Mouse (Mus musculus): Measurements from ENCODE around the gene Prss29. TPM values are rescaled to one million over a fixed set of nuclear protein-coding genes. Genes with fewer than 3 reads are reported as not detected.

Gene Prss29
- total and polyA plus RNA-seq, 3 experiments, result not detected

DNA sequence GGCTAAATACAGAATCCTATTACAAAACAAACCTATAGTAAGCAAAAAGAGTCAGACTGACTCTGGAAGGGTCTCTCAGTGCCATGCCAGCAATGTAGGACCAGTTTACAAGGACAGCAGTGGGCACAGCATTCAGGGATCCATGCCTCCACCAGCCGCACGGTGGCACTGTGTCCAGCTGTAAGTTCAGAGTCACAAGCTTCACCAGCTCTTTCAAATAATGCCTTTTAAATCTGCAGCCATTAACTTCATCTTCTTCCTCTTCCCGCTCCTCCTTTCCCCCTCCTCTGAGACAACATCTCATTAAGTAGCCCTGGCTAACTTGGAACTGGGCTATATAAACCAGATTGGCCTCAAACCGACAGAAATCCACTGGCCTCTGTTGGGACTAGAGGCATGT is 29.6 kb upstream of the Prss29 start:
- Histone ChIP-seq H3K27me3 (ENCODE audit: control insufficient read depth in 1 of 2, insufficient read depth in 2 of 2, low read length in 2 of 2) (no peaks in the 10 kb centered on the region), H3K9me3 (replicated peaks; ENCODE audit: insufficient read depth, low read length) (no peaks in the 10 kb centered on the region), H3K27ac (ENCODE audit: control insufficient read depth, low read depth, low read length) (no peak overlapping the region), H3K4me3 (ENCODE audit: control insufficient read depth in 1 of 2, insufficient read depth in 1 of 2, low read depth in 2 of 2, low read length in 2 of 2) (no peak overlapping the region), H3K36me3 (ENCODE audit: control insufficient read depth in 1 of 2, insufficient read depth in 2 of 2, low read length in 2 of 2) (peaks cover 0 to 12% of the 10 kb centered on the region in 2 experiments; a peak in 2 of 4 replicates), H3K4me1 (ENCODE audit: control insufficient read depth in 1 of 2, insufficient read depth in 2 of 2, low read length in 2 of 2) (peaks cover 10 to 11% of the 10 kb centered on the region in 2 experiments), H3K79me2 (ENCODE audit: control insufficient read depth, insufficient read depth, low read length, poor library complexity) (no peaks in the 10 kb centered on the region), H3K9ac (ENCODE audit: control insufficient read depth, low read depth, low read length, poor library complexity, severe bottlenecking) (no peak overlapping the region)
- DNase-seq (ENCODE audit: low read depth, low spot score), result peak; percentile 85
- TF ChIP-seq CTCF (IDR thresholded peaks at IDR 0.05 in 2 of 3, conservative IDR thresholded peaks at IDR 0.05 in 1 of 3; ENCODE audit: control insufficient read depth in 1 of 3, insufficient read depth in 1 of 3, low read depth in 2 of 3, low read length in 3 of 3, poor library complexity in 1 of 3, severe bottlenecking in 1 of 3) (peak; percentile 89 to 92 (median 91)), MAX (IDR thresholded peaks at IDR 0.05; ENCODE audit: low read length) (0 out of 2 replicates have a peak, but pooled peaks have one; percentile 43), HCFC1 (IDR thresholded peaks at IDR 0.05; ENCODE audit: low read depth, low read length) (no peak), ZC3H11A (IDR thresholded peaks at IDR 0.05; ENCODE audit: low read depth, low read length) (peak; percentile 57), RAD21 (IDR thresholded peaks at IDR 0.05; ENCODE audit: low read depth, low read length) (peak; percentile 60), SIN3A (IDR thresholded peaks at IDR 0.05; ENCODE audit: low read length) (peak; percentile 62), MYC (IDR thresholded peaks at IDR 0.05; ENCODE audit: low read depth, low read length) (peak; percentile 53), SMC3 (IDR thresholded peaks at IDR 0.05; ENCODE audit: low read depth, low read length) (peak; percentile 80), ZMIZ1 (IDR thresholded peaks at IDR 0.05; ENCODE audit: low read depth, low read length) (no peak)

DNA sequence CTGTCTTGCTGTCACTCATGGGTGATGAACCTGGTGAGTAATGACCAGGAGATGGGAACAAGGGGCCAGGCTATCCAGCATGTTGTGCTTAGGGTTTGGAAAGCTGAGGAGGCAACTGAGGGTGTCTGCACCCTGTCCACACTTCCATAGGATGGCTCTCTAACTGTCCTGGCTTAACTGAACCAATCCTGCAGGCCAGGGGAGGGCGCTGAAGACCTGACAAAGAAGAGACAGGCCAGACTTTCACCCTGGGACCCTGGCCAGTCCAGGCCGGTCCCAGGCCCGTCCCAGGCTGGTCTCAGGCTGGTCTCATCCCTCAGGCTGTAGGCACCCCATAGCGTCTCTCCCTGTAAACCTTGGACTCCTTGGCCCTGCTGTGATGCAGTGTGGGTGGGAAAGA is 28.0 kb upstream of the Prss29 start:
- H3K27me3 ChIP-seq (ENCODE audit: control insufficient read depth in 1 of 2, insufficient read depth in 2 of 2, low read length in 2 of 2), result no peaks in the 10 kb centered on the region
- no peak overlapping the region for H3K9ac ChIP-seq (ENCODE audit: control insufficient read depth, low read depth, low read length, poor library complexity, severe bottlenecking)
- DNase-seq (ENCODE audit: low read depth, low spot score), result no peak
- no peak for TF ChIP-seq UBTF (IDR thresholded peaks at IDR 0.05; ENCODE audit: borderline replicate concordance, insufficient read depth, low read depth, low read length)
- TF ChIP-seq SMC3 (IDR thresholded peaks at IDR 0.05; ENCODE audit: low read depth, low read length), result peak; percentile 24; the same call in 1 of the 2 replicates
- no peak for TF ChIP-seq NRF1 (IDR thresholded peaks at IDR 0.05; ENCODE audit: insufficient read depth, low read depth, low read length, poor library complexity, severe bottlenecking)
- TF ChIP-seq POLR2AphosphoS2 (IDR thresholded peaks at IDR 0.05; ENCODE audit: low read length), result no peak
- no peak for TF ChIP-seq GATA1 (IDR thresholded peaks at IDR 0.05; ENCODE audit: low read depth, low read length)
- no peak for TF ChIP-seq SIN3A (IDR thresholded peaks at IDR 0.05; ENCODE audit: low read length)
- TF ChIP-seq NELFE (IDR thresholded peaks at IDR 0.05; ENCODE audit: low read depth, low read length), result no peak
- no peak for TF ChIP-seq RCOR1 (IDR thresholded peaks at IDR 0.05; ENCODE audit: low read depth, low read length)
- no peak for TF ChIP-seq MYB (IDR thresholded peaks at IDR 0.05; ENCODE audit: low read depth, low read length)
- TF ChIP-seq USF2 (IDR thresholded peaks at IDR 0.05; ENCODE audit: borderline replicate concordance in 1 of 2, insufficient read depth in 1 of 2, low read depth in 1 of 2, low read length in 2 of 2), result no peak
- no peak for TF ChIP-seq MYC (IDR thresholded peaks at IDR 0.05; ENCODE audit: low read depth, low read length)
- no peak for TF ChIP-seq ZNF384 (IDR thresholded peaks at IDR 0.05; ENCODE audit: low read depth, low read length)
- no peak for TF ChIP-seq MEF2A (IDR thresholded peaks at IDR 0.05; ENCODE audit: extremely low read depth, insufficient replicate concordance, low read depth, low read length, poor library complexity, severe bottlenecking)
- peak in 2 of 3 experiments; percentile 39 to 43; a peak in 5 of 6 replicates for TF ChIP-seq CTCF (IDR thresholded peaks at IDR 0.05 in 2 of 3, conservative IDR thresholded peaks at IDR 0.05 in 1 of 3; ENCODE audit: control insufficient read depth in 1 of 3, insufficient read depth in 1 of 3, low read depth in 2 of 3, low read length in 3 of 3, poor library complexity in 1 of 3, severe bottlenecking in 1 of 3)
- TF ChIP-seq BHLHE40 (IDR thresholded peaks at IDR 0.05; ENCODE audit: borderline replicate concordance, low read depth, low read length), result no peak
- TF ChIP-seq POLR2A (IDR thresholded peaks at IDR 0.05; ENCODE audit: control insufficient read depth in 1 of 2, insufficient read depth in 1 of 2, low read depth in 1 of 2, low read length in 2 of 2, poor library complexity in 1 of 2), result no peak
- TF ChIP-seq TAL1 (IDR thresholded peaks at IDR 0.05; ENCODE audit: low read length), result no peak
- TF ChIP-seq TCF12 (IDR thresholded peaks at IDR 0.05; ENCODE audit: low read depth, low read length), result no peak
- TF ChIP-seq ZC3H11A (IDR thresholded peaks at IDR 0.05; ENCODE audit: low read depth, low read length), result peak; percentile 19; the same call in 1 of the 2 replicates
- no peak for TF ChIP-seq MAX (IDR thresholded peaks at IDR 0.05; ENCODE audit: low read length)
- no peak for TF ChIP-seq JUND (IDR thresholded peaks at IDR 0.05; ENCODE audit: low read depth, low read length)
- no peak for TF ChIP-seq E2F4 (IDR thresholded peaks at IDR 0.05; ENCODE audit: borderline replicate concordance, low read depth, low read length)
- peak; percentile 29 for TF ChIP-seq RAD21 (IDR thresholded peaks at IDR 0.05; ENCODE audit: low read depth, low read length)
- H3K4me1 ChIP-seq (ENCODE audit: control insufficient read depth in 1 of 2, insufficient read depth in 2 of 2, low read length in 2 of 2), result peaks cover 16 to 17% of the 10 kb centered on the region in 2 experiments
- no peak overlapping the region for H3K27ac ChIP-seq (ENCODE audit: control insufficient read depth, low read depth, low read length)
- no peaks in the 10 kb centered on the region for H3K9me3 ChIP-seq (replicated peaks; ENCODE audit: insufficient read depth, low read length)
- peaks cover 0 to 18% of the 10 kb centered on the region in 2 experiments; a peak in 2 of 4 replicates for H3K36me3 ChIP-seq (ENCODE audit: control insufficient read depth in 1 of 2, insufficient read depth in 2 of 2, low read length in 2 of 2)
- no peaks in the 10 kb centered on the region for H3K79me2 ChIP-seq (ENCODE audit: control insufficient read depth, insufficient read depth, low read length, poor library complexity)
- no peak overlapping the region for H3K4me3 ChIP-seq (ENCODE audit: control insufficient read depth in 1 of 2, insufficient read depth in 1 of 2, low read depth in 2 of 2, low read length in 2 of 2)
